Mouse (Mus musculus): ENCODE data around the gene Gm49378.

GRCm38 (mm10) chr14:55640816-55641215 lies 3.1 kb upstream of the Gm49378 start:
- TF ChIP-seq CTCF (IDR thresholded peaks at IDR 0.05; ENCODE audit: low read depth, low read length) (no peak), POLR2A (IDR thresholded peaks at IDR 0.05; ENCODE audit: borderline replicate concordance, low read depth, low read length) (no peak)

Measured in bone marrow macrophage, adult 2 months (primary cell).